Mouse (Mus musculus) liver, embryonic 15.5 days (tissue): ENCODE measurements around the gene Sept5. TPM values are rescaled to one million over a fixed set of nuclear protein-coding genes. Genes with fewer than 3 reads are reported as not detected.

Source experiments
- ATAC-seq: fragments of 200-750 bp; cut with Nextera tagmentation; 2 replicates; pipeline ENCODE4 v1.8.0; 2017; ENCODE audit warnings: moderate number of reproducible peaks, mild to moderate bottlenecking, moderate library complexity; ENCODE audit not compliant: insufficient read depth
- H3K27ac ChIP-seq: fragments of 300-500 bp; sonication (generic); replicated peaks from 2 replicates; pipeline ENCODE4 v1.5.1; 2015; ENCODE audit warnings: mild to moderate bottlenecking, inconsistent platforms
- H3K27me3 ChIP-seq: fragments of 300-500 bp; sonication (generic); 2 replicates; pipeline ENCODE4 v1.6.1; 2015; ENCODE audit warnings: mild to moderate bottlenecking, inconsistent platforms
- H3K36me3 ChIP-seq: fragments of 300-500 bp; sonication (generic); replicated peaks from 2 replicates; pipeline ENCODE4 v1.6.1; 2015; ENCODE audit warnings: moderate library complexity, mild to moderate bottlenecking, inconsistent platforms
- H3K4me1 ChIP-seq: fragments of 300-500 bp; sonication (generic); replicated peaks from 2 replicates; pipeline ENCODE4 v1.6.1; 2015; ENCODE audit warnings: inconsistent platforms
- H3K4me2 ChIP-seq: fragments of 300-500 bp; sonication (generic); 2 replicates; pipeline ENCODE4 v1.6.1; 2015; ENCODE audit warnings: moderate library complexity, mild to moderate bottlenecking, inconsistent platforms
- H3K4me3 ChIP-seq: fragments of 300-500 bp; sonication (generic); replicated peaks from 2 replicates; pipeline ENCODE4 v1.5.1; 2015; ENCODE audit warnings: mild to moderate bottlenecking, inconsistent platforms
- H3K9ac ChIP-seq: fragments of 300-500 bp; sonication (generic); 2 replicates; pipeline ENCODE4 v1.6.1; 2015; ENCODE audit warnings: moderate library complexity, mild to moderate bottlenecking, inconsistent platforms
- H3K9me3 ChIP-seq: fragments of 300-500 bp; sonication (generic); replicated peaks from 2 replicates; pipeline ENCODE4 v1.6.1; 2016; ENCODE audit warnings: inconsistent platforms
- WGBS: fragments of 180-500 bp; shearing (Covaris S2); methylation state at CpG from one replicate; pipeline ENCODE4 v1.1.7; 2015; ENCODE audit warnings: mixed read lengths; ENCODE audit not compliant: insufficient replicate concordance; 5-methylcytosine and 5-hydroxymethylcytosine counted together
- polyA plus RNA-seq: library from polyadenylated mRNA; unstranded; fragments of >200 nt; fragmentation: Nextera tagmentation; extraction: Ambion mirVana; gene quantifications from 2 replicates; pipeline ENCODE4 v1.2.1, GENCODE M21; 2015

Sept5 gene
- polyA plus RNA-seq, result 3.5 and 3.6 TPM in 2 replicates

DNA sequence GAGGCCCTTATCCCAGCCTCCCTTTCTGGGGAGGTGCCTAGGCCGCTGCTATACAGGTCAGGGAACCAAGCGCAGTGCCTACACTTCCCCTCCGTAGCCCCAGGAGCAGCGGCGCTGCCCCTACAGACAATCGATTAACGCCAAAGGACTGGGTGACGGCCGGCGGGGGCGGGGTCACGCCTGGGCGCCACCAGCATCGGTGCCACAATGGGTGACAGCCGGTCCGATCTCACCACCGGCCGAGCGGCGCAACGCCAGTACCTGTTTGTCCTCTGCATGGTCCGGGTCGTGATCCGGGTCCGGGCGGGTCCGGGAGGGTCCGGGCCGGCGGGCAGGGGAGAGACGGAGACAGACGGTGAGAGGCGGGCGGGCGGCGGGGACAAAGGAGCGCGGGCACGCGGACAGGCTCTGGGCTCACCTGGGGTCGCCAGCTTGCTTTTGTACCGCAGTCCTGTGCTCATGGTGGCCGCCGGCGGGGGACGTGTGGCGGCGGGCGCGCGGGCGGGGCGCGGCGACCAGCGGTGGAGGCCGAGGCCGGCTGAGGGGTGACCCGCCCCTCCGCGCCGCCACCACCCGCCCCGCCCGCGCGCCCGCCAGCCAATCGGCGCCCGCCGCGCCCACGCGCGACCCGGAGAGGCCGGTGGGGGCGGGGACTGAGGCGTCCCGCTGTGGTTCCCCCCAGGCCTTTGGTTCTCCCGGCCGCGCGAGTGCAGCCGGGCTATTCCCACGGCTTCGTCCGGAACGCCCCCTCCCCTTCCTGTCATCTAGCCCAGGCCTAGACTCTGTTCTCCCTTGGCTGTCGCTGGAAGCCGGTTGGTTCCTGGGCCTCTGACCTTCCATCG is at the start of gene Sept5:
Sept5 (minus strand) TSS at position 565 of the 842 bp plus-strand sequence.
- Histone ChIP-seq H3K36me3 (no peaks in the 10 kb centered on the region), H3K4me2 (peak within 1 kb of the TSS; percentile 77), H3K4me3 (peak within 1 kb of the TSS; percentile 58), H3K9ac (no peak within 1 kb of the TSS), H3K4me1 (peaks cover 35% of the 10 kb centered on the region), H3K27me3 (peaks cover 84% of the 10 kb centered on the region), H3K9me3 (no peaks in the 10 kb centered on the region), H3K27ac (no peak within 1 kb of the TSS)
- ATAC-seq, result peak; percentile 56; the same call in 1 of the 2 replicates
- WGBS, result under 1% methylated on average over 74 of the region's 93 CpGs

DNA sequence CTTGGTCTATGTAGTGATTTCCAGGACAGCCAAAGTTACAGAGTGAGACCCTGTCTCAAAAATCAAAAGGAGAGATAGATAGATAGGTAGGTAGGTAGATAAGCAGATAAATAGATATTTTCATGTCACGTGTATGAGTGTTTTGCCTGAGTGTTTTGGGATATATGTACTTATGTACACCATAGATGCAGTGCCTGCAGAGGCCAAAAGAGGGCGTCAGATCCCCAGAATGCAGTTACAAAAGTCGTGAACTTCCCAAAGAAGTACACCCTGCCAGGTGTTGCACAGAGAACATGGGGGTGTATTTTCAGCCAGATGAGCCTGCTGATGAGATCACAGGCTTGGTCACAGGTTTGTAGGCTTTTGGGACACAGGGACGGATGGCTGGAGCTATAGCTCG is 49.4 kb upstream of the Sept5 start:
- H3K4me2 ChIP-seq, result no peak overlapping the region
- H3K27me3 ChIP-seq, result no peaks in the 10 kb centered on the region
- no peaks in the 10 kb centered on the region for H3K9me3 ChIP-seq
- H3K27ac ChIP-seq, result no peak overlapping the region
- no peak overlapping the region for H3K4me3 ChIP-seq
- no peaks in the 10 kb centered on the region for H3K4me1 ChIP-seq
- no peak for ATAC-seq
- H3K36me3 ChIP-seq, result no peaks in the 10 kb centered on the region
- no peak overlapping the region for H3K9ac ChIP-seq
- WGBS, result 44% methylated on average over 5 of the region's 5 CpGs

DNA sequence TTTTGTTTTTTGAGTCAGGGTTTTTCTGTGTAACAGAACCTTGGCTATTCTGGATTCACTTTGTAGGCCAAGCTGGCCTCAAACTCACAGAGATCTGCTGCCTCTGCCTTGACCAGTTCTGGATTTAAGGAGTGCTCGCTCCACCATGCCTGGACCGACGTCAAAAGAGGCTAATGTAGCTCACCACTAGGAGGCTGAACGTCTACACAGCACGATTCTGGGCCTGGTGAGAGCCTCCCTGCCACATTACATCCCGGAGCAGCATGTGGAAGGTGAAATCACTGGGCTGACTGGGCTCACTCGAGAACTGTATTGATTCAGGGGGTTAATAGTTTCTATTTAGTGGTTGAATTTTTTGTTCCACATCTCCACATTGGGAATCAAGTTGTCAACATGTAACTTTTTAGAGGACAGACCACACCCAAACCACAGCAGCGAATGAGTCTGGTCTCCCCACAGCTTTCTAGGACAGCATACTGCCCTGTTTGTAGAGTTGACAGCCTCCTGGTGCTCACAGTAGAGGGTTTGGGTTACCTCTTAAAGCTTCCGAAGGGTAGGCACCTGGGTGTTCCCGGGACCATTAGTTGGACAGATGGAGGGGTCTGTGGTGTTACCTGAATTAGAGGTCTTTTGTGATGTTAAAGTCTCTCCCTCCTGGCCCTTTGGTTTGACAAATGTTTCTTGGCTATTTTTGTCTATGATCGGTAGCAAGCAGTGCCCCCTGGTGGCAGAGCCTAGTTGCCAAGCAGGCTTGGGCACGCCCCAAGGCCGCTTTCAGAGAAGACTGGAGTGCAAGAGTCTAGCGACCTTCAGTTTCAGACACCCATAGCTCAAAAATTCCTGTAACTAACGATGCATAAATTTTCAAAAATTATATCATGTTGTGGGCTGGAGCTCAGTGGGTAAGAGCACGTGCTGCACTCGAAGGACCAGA is 48.3 kb upstream of the Sept5 start:
- no peak overlapping the region for H3K9ac ChIP-seq
- H3K27ac ChIP-seq, result no peak overlapping the region
- no peak overlapping the region for H3K4me3 ChIP-seq
- no peaks in the 10 kb centered on the region for H3K27me3 ChIP-seq
- ATAC-seq, result no peak
- 26% methylated on average over 17 of the region's 17 CpGs for WGBS
- H3K4me1 ChIP-seq, result no peaks in the 10 kb centered on the region
- H3K36me3 ChIP-seq, result no peaks in the 10 kb centered on the region
- H3K9me3 ChIP-seq, result no peaks in the 10 kb centered on the region
- H3K4me2 ChIP-seq, result no peak overlapping the region

DNA sequence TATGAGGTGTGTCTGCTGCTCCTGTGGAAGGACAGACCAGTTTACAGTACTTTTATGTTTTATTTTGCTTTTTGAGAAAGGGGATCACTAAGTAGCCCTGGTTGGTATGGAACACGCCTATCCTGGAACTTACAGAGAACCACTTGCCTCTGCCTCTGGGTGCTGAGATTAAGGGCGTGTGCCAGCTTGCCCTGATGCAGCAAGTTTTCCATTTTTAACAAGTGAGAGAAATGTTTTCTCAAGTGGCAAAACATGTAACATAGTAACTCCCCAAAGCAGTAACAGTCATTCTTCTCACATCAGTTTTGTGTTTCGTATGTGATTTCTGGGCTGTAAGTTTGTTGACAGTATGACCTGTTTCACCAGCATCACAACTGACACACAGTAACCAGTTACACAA is 43.3 kb upstream of the Sept5 start:
- no peak overlapping the region for H3K27ac ChIP-seq
- H3K4me1 ChIP-seq, result no peaks in the 10 kb centered on the region

DNA sequence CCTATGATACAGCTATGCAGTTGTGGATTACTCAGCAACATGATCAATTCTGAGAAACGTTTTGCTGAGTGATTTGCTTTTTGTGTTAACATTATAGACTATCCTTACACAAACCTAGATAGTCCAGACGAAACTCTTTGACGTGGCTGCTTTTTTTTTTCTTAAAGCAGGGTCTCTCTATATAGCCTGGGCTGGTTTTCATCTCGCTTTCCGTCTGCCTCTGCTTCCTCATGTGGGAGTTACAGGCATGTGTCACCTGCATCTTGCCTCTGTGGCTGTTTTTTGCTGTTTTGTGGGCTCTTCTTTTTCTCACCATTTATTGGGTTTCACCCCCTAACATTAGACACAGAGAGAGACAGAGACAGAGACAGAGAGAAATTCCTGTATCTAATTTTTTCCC is 42.3 kb upstream of the Sept5 start:
- Histone ChIP-seq H3K4me3 (no peak overlapping the region), H3K4me1 (no peaks in the 10 kb centered on the region), H3K27me3 (peaks cover 5% of the 10 kb centered on the region), H3K4me2 (no peak overlapping the region), H3K27ac (no peak overlapping the region), H3K9me3 (no peaks in the 10 kb centered on the region), H3K36me3 (no peaks in the 10 kb centered on the region), H3K9ac (no peak overlapping the region)
- ATAC-seq, result no peak
- WGBS, result 36% methylated on average over 5 of the region's 5 CpGs

More for the DNA sequence above, 43.3 kb upstream of the Sept5 start:
- H3K4me2 ChIP-seq, result no peak overlapping the region
- peaks cover 4% of the 10 kb centered on the region; the same call in 1 of the 2 replicates for H3K27me3 ChIP-seq
- no peak for ATAC-seq
- no peaks in the 10 kb centered on the region for H3K36me3 ChIP-seq
- no peak overlapping the region for H3K9ac ChIP-seq
- H3K4me3 ChIP-seq, result no peak overlapping the region
- H3K9me3 ChIP-seq, result no peaks in the 10 kb centered on the region
- 59% methylated on average over 3 of the region's 3 CpGs for WGBS

DNA sequence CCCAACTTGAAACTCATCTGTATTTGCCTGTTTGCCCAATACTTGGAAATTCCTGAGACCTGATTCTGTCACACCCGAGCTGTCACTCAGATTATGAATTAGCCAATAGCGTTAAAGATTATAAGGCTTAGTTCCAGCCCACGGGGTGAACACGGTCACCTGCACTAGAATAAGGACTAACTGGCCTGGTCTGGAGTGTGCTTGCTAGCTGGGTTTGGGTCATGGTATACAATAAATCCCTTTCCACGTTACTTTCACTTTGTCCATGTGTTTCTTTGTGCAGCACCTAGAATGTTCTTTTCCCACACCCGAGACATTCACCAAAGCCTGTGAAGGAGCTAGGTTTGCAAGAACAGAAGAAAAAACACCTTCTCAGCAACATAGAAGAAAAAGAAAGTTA is 40.2 kb upstream of the Sept5 start:
- Histone ChIP-seq H3K36me3 (no peaks in the 10 kb centered on the region), H3K27me3 (peaks cover 5% of the 10 kb centered on the region), H3K4me3 (no peak overlapping the region), H3K9me3 (no peaks in the 10 kb centered on the region), H3K4me2 (no peak overlapping the region), H3K4me1 (no peaks in the 10 kb centered on the region), H3K27ac (no peak overlapping the region), H3K9ac (no peak overlapping the region)
- ATAC-seq, result no peak
- 56% methylated on average over 6 of the region's 6 CpGs for WGBS

DNA sequence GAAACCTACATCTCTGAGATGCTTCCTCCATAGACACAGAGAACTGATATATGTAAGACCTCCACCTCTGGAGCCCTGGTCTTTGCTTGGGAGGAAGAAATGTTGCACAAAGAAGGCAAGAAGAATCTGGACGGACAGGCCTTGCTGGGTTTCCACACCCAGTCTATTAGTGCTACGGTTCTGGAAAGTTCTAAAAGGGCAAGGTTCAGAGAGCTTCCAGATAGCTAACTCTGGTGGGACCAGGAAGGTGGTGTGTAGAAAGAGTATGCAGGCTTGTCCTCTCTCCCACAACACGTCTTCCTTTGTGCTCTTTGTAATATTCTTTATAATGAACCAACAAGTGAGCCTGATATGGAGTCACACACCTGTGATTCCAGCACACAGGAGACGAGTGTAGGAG is 28.8 kb upstream of the Sept5 start:
- Histone ChIP-seq H3K4me2 (no peak overlapping the region), H3K9me3 (no peaks in the 10 kb centered on the region), H3K4me1 (no peaks in the 10 kb centered on the region), H3K9ac (no peak overlapping the region), H3K36me3 (no peaks in the 10 kb centered on the region), H3K4me3 (no peak overlapping the region), H3K27ac (no peak overlapping the region), H3K27me3 (no peaks in the 10 kb centered on the region)
- WGBS, result 53% methylated on average over 4 of the region's 4 CpGs
- no peak for ATAC-seq

DNA sequence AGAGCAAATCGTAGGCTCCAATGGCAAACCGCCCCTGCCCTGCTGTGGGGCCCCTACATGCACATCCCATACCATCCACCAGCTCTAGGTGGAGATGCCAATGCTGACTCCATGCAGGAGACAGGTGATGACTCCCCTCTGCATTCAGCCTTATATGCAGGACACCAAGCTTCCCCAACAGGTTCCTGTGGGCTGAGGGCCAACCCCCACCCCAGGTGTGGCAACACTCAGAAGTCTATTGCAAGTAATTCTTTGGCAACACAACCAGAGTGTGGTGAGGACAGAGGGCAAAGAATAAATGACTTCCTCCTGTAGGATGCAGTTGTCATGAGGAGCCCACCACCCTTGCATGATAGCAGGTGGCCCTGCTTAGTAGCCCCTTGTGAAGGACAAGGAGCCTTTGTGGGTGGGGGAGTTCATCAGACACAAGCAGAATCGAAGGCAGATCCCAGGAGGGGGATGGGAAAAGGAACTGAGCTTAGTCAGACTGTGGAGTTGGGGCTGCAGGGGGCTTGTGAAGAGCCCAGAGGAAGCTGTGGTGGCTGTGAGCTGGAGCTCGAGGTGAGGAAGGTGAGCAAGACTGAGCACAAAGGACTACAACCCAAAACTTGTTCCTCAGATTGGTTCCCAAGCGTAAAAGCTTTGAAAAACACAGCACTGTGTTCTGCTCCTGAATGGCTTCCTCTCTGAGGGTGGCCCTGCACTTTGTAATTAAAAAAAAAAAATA is 25.8 kb upstream of the Sept5 start:
- no peak overlapping the region for H3K9ac ChIP-seq
- 23% methylated on average over 5 of the region's 5 CpGs for WGBS
- H3K4me2 ChIP-seq, result no peak overlapping the region
- H3K36me3 ChIP-seq, result no peaks in the 10 kb centered on the region
- peak overlapping the region; percentile 29; the same call in 1 of the 2 replicates for H3K27ac ChIP-seq
- no peaks in the 10 kb centered on the region for H3K9me3 ChIP-seq
- H3K27me3 ChIP-seq, result no peaks in the 10 kb centered on the region
- ATAC-seq, result no peak
- H3K4me3 ChIP-seq, result no peak overlapping the region
- H3K4me1 ChIP-seq, result no peaks in the 10 kb centered on the region

DNA sequence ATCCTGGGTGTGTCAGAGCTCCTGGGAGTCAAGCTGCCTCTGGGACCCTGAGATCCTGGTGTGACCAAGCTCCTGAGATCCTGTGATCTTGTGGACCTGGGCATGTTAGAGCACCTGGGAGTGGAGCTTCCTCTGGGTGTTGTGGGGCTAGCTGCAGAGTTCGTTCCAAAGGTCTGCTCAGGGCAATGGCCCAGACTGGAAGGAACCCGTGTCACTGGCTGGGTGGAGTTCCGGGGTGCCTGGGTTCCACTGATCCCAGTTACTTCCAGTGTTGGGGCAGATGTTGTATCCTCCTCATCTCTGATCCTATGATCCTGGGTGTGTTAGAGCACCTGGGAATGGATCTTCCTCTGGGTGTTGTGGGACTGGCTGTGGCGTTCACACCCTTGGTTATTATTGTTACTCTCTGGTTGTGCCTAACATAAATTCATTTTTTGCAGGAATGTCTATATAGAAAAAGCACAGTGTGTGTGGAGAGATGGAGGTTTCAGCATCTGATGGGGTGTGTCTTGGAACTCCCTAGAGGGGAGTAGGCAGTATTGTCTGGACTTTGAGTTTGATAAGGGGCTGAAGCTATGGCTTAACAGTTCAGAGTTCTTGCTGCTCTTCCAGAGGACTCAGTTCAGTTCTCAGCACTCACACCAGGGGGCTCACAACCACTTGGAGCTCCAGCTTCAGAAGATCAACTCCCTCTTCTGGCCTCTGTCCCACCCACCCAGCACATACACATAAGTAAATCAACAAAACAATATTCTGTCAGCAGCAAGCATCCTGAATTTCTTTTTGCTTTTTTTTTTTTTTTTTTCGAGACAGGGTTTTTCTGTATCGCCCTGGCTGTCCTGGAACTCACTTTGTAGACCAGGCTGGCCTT is 23.8 kb upstream of the Sept5 start:
- Histone ChIP-seq H3K9me3 (no peaks in the 10 kb centered on the region), H3K9ac (no peak overlapping the region), H3K4me3 (no peak overlapping the region), H3K27me3 (no peaks in the 10 kb centered on the region), H3K36me3 (no peaks in the 10 kb centered on the region), H3K4me2 (no peak overlapping the region), H3K27ac (no peak overlapping the region), H3K4me1 (no peaks in the 10 kb centered on the region)
- 59% methylated on average over 6 of the region's 6 CpGs for WGBS
- ATAC-seq, result no peak

DNA sequence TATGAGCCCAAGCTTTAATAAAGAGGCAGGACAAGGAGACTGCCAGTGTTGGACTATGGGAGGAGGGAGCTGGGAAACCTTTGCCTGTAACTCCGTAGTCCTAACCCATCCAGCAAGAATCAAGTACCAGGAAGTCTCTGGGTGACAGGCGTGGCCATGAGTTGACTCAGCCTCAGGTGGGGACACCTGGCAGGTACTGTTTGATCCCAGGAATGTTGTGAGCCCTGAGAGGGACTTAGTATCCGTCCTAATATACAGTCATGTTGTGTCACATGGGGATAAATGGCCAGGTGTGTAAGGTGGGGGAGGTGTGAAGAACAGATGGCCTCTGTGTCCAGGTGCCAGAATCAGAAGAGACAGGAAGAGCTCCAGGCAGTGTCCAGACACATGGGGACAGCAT is 19.4 kb upstream of the Sept5 start:
- no peaks in the 10 kb centered on the region for H3K4me1 ChIP-seq
- no peak overlapping the region for H3K27ac ChIP-seq
- no peak overlapping the region for H3K4me2 ChIP-seq
- H3K9me3 ChIP-seq, result no peaks in the 10 kb centered on the region
- H3K4me3 ChIP-seq, result no peak overlapping the region
- 46% methylated on average over 3 of the region's 3 CpGs for WGBS
- ATAC-seq, result no peak
- no peak overlapping the region for H3K9ac ChIP-seq
- H3K27me3 ChIP-seq, result no peaks in the 10 kb centered on the region
- H3K36me3 ChIP-seq, result no peaks in the 10 kb centered on the region
